33 mouse cellular contexts compared by ENCODE assay signal in genomic region chr3:135745417-135745816, GRCm38 (mm10).
"Had no signal": no experiment of that assay in that cellular context is flagged by ENCODE, and none has a peak within 500 bp of the region (broad histone marks: within the 10 kb centered on the region; RNA-seq: fewer than 3 reads in every experiment).

No protein-coding gene starts in this region.

- H3K9ac ChIP-seq: heart, embryonic 12.5 days; heart, embryonic 13.5 days; heart, embryonic 15.5 days; hindbrain, embryonic 12.5 days; hindbrain, embryonic 13.5 days; hindbrain, embryonic 14.5 days; hindbrain, embryonic 15.5 days; intestine, embryonic 15.5 days; kidney, embryonic 15.5 days had no signal

- H3K36me3 ChIP-seq: heart, embryonic 10.5 days; heart, embryonic 12.5 days; heart, embryonic 13.5 days; heart, embryonic 15.5 days; hindbrain, embryonic 10.5 days; hindbrain, embryonic 12.5 days; hindbrain, embryonic 13.5 days; hindbrain, embryonic 15.5 days; intestine, embryonic 15.5 days; kidney, embryonic 15.5 days had no signal

- H3K4me3 ChIP-seq: heart, embryonic 10.5 days; heart, embryonic 12.5 days; heart, embryonic 13.5 days; heart, embryonic 15.5 days; hindbrain, embryonic 10.5 days; hindbrain, embryonic 12.5 days; hindbrain, embryonic 13.5 days; hindbrain, embryonic 15.5 days; intestine, embryonic 15.5 days; kidney, embryonic 15.5 days; layer of hippocampus, adult 2 months had no signal

- H3K27ac ChIP-seq: heart, embryonic 10.5 days; heart, embryonic 13.5 days; heart, embryonic 15.5 days; hindbrain, embryonic 10.5 days; hindbrain, embryonic 12.5 days; hindbrain, embryonic 13.5 days; hindbrain, embryonic 14.5 days; hindbrain, embryonic 15.5 days; hindbrain, postnatal 0 days; intestine, embryonic 15.5 days; kidney, embryonic 15.5 days; kidney, postnatal 0 days; layer of hippocampus, adult 2 months had no signal

- H3K4me1 ChIP-seq: heart, embryonic 10.5 days; heart, embryonic 12.5 days; heart, embryonic 13.5 days; heart, embryonic 15.5 days; hindbrain, embryonic 10.5 days; hindbrain, embryonic 12.5 days; hindbrain, embryonic 13.5 days; hindbrain, embryonic 15.5 days; intestine, embryonic 15.5 days; kidney, embryonic 15.5 days had no signal

- ATAC-seq: hindbrain, embryonic 16.5 days; hindbrain, postnatal 0 days; inflammation-experienced regulatory T-cells, adult 6 months; intestine, embryonic 15.5 days; intestine, embryonic 16.5 days; intestine, postnatal 0 days had no signal

- H3K9me3 ChIP-seq: heart, embryonic 10.5 days; heart, embryonic 12.5 days; heart, embryonic 13.5 days; heart, embryonic 15.5 days; hindbrain, embryonic 10.5 days; hindbrain, embryonic 12.5 days; hindbrain, embryonic 13.5 days; hindbrain, embryonic 15.5 days; intestine, embryonic 15.5 days; kidney, embryonic 15.5 days had no signal

- H3K27me3 ChIP-seq: heart, embryonic 12.5 days; heart, embryonic 13.5 days; heart, embryonic 15.5 days; hindbrain, embryonic 12.5 days; hindbrain, embryonic 13.5 days; hindbrain, embryonic 15.5 days; intestine, embryonic 15.5 days; kidney, embryonic 15.5 days had no signal

- H3K4me2 ChIP-seq: heart, embryonic 11.5 days; heart, embryonic 12.5 days; heart, embryonic 13.5 days; heart, embryonic 15.5 days; hindbrain, embryonic 12.5 days; hindbrain, embryonic 13.5 days; hindbrain, embryonic 14.5 days; hindbrain, embryonic 15.5 days; intestine, embryonic 15.5 days; kidney, embryonic 15.5 days had no signal

- DNase-seq: heart, postnatal 10 days; heart, postnatal 14 days; heart, postnatal 36 days; heart, postnatal 4 days; kidney, adult 11 months; kidney, adult 18-20 months; kidney, adult 8-10 months; kidney, postnatal 10 days; kidney, postnatal 14 days; kidney, postnatal 25 days; kidney, postnatal 36 days; kidney, postnatal 4 days; layer of hippocampus, adult 9-11 months; layer of hippocampus, postnatal 36 days had no signal
